Mouse (Mus musculus) limb, embryonic 12.5 days (tissue): ENCODE data around the gene Dnajc4. TPM values are rescaled to one million over a fixed set of nuclear protein-coding genes. Genes with fewer than 3 reads are reported as not detected.

Source experiments
- ATAC-seq: fragments of 200-750 bp; cut with Nextera tagmentation; 2 replicates; pipeline ENCODE4 v1.8.0; 2017; ENCODE audit warnings: low read depth, moderate TSS enrichment; ENCODE audit not compliant: insufficient number of reproducible peaks, insufficient read depth, low FRiP score, low TSS enrichment
- H3K27ac ChIP-seq: fragments of 300-500 bp; sonication (generic); 2 replicates; pipeline ENCODE4 v1.5.1; 2016; ENCODE audit warnings: mild to moderate bottlenecking, moderate library complexity
- H3K27me3 ChIP-seq: fragments of 300-500 bp; sonication (generic); 2 replicates; pipeline ENCODE4 v1.6.1; 2016; ENCODE audit warnings: mild to moderate bottlenecking, moderate library complexity
- H3K36me3 ChIP-seq: fragments of 300-500 bp; sonication (generic); 2 replicates; pipeline ENCODE4 v1.6.1; 2016; ENCODE audit warnings: mild to moderate bottlenecking, moderate library complexity
- H3K4me1 ChIP-seq: fragments of 300-500 bp; sonication (generic); replicated peaks from 2 replicates; pipeline ENCODE4 v1.6.1; 2016
- H3K4me2 ChIP-seq: fragments of 300-500 bp; sonication (generic); 2 replicates; pipeline ENCODE4 v1.6.1; 2016; ENCODE audit warnings: mild to moderate bottlenecking, moderate library complexity
- H3K4me3 ChIP-seq: fragments of 300-500 bp; sonication (generic); replicated peaks from 2 replicates; pipeline ENCODE4 v1.5.1; 2016; ENCODE audit warnings: mild to moderate bottlenecking
- H3K9ac ChIP-seq: fragments of 300-500 bp; sonication (generic); replicated peaks from 2 replicates; pipeline ENCODE4 v1.6.1; 2016; ENCODE audit warnings: mild to moderate bottlenecking, moderate library complexity
- H3K9me3 ChIP-seq: fragments of 300-500 bp; sonication (generic); 2 replicates; pipeline ENCODE4 v1.6.1; 2016; ENCODE audit warnings: mild to moderate bottlenecking, moderate library complexity
- WGBS: fragments of 180-500 bp; shearing (Covaris S2); methylation state at CpG from one replicate; pipeline ENCODE4 v1.1.7; 2016; 5-methylcytosine and 5-hydroxymethylcytosine counted together
- polyA plus RNA-seq: library from polyadenylated mRNA; unstranded; fragments of >200 nt; fragmentation: Nextera tagmentation; extraction: Ambion mirVana; gene quantifications from 2 replicates; pipeline ENCODE4 v1.2.1, GENCODE M21; 2016

The Dnajc4 gene
- polyA plus RNA-seq, 1 experiment from 2014 or later: 21.2 TPM

GRCm38 (mm10) chr19:7017541-7018457, 25.4 kb upstream of the Dnajc4 start:
- H3K27me3 ChIP-seq: no peaks in the 10 kb centered on the region
- H3K9me3 ChIP-seq: no peaks in the 10 kb centered on the region
- H3K4me1 ChIP-seq: no peaks in the 10 kb centered on the region
- ATAC-seq: no peak
- no peak overlapping the region for H3K9ac ChIP-seq
- no peak overlapping the region for H3K27ac ChIP-seq
- WGBS: 77% methylated on average over 12 of the region's 12 CpGs
- no peak overlapping the region for H3K4me3 ChIP-seq
- H3K36me3 ChIP-seq: peaks cover 76% of the 10 kb centered on the region
- H3K4me2 ChIP-seq: no peak overlapping the region

GRCm38 (mm10) chr19:7014481-7015135, 22.2 kb upstream of the Dnajc4 start:
- Histone ChIP-seq H3K36me3 (peaks cover 44% of the 10 kb centered on the region), H3K27ac (no peak overlapping the region), H3K27me3 (no peaks in the 10 kb centered on the region), H3K4me3 (no peak overlapping the region), H3K9ac (no peak overlapping the region), H3K9me3 (no peaks in the 10 kb centered on the region), H3K4me2 (no peak overlapping the region), H3K4me1 (no peaks in the 10 kb centered on the region)
- ATAC-seq: no peak
- WGBS: 92% methylated on average over 20 of the region's 20 CpGs

GRCm38 (mm10) chr19:7013984-7014383, 21.6 kb upstream of the Dnajc4 start:
- ATAC-seq: no peak
- H3K36me3 ChIP-seq: peaks cover 38% of the 10 kb centered on the region
- no peak overlapping the region for H3K4me2 ChIP-seq
- no peak overlapping the region for H3K9ac ChIP-seq
- no peaks in the 10 kb centered on the region for H3K4me1 ChIP-seq
- no peaks in the 10 kb centered on the region for H3K9me3 ChIP-seq
- no peak overlapping the region for H3K4me3 ChIP-seq
- no peak overlapping the region for H3K27ac ChIP-seq
- no peaks in the 10 kb centered on the region for H3K27me3 ChIP-seq
- 80% methylated on average over 9 of the region's 9 CpGs for WGBS

GRCm38 (mm10) chr19:7012426-7012825, 20.1 kb upstream of the Dnajc4 start:
- Histone ChIP-seq H3K4me3 (no peak overlapping the region), H3K27me3 (no peaks in the 10 kb centered on the region), H3K4me1 (no peaks in the 10 kb centered on the region), H3K27ac (no peak overlapping the region), H3K36me3 (peaks cover 23% of the 10 kb centered on the region), H3K4me2 (no peak overlapping the region), H3K9me3 (no peaks in the 10 kb centered on the region), H3K9ac (no peak overlapping the region)
- ATAC-seq: no peak
- 87% methylated on average over 4 of the region's 4 CpGs for WGBS

GRCm38 (mm10) chr19:7006892-7007593, 14.7 kb upstream of the Dnajc4 start:
- Histone ChIP-seq H3K36me3 (no peaks in the 10 kb centered on the region; the same call in 1 of the 2 replicates), H3K4me3 (no peak overlapping the region), H3K4me2 (no peak overlapping the region), H3K27ac (no peak overlapping the region), H3K27me3 (no peaks in the 10 kb centered on the region), H3K9ac (no peak overlapping the region), H3K9me3 (no peaks in the 10 kb centered on the region), H3K4me1 (no peaks in the 10 kb centered on the region)
- WGBS: 87% methylated on average over 9 of the region's 9 CpGs
- ATAC-seq: no peak

- H3K9ac ChIP-seq: no peak overlapping the region
- no peak overlapping the region for H3K27ac ChIP-seq
- H3K9me3 ChIP-seq: no peaks in the 10 kb centered on the region
- H3K4me3 ChIP-seq: no peak overlapping the region
- WGBS: 93% methylated on average over 19 of the region's 19 CpGs
- no peaks in the 10 kb centered on the region for H3K27me3 ChIP-seq
- H3K4me1 ChIP-seq: peaks cover 26% of the 10 kb centered on the region
- H3K4me2 ChIP-seq: no peak overlapping the region
- peaks cover 28% of the 10 kb centered on the region for H3K36me3 ChIP-seq
- no peak for ATAC-seq
These were observed 7.1 kb upstream of the Dnajc4 start for GRCm38 (mm10) chr19:6999360-7000063.

- ATAC-seq: no peak
- Histone ChIP-seq H3K36me3 (peaks cover 28% of the 10 kb centered on the region), H3K4me3 (no peak overlapping the region), H3K9me3 (no peaks in the 10 kb centered on the region), H3K27me3 (no peaks in the 10 kb centered on the region), H3K27ac (no peak overlapping the region), H3K4me2 (no peak overlapping the region), H3K4me1 (peaks cover 38% of the 10 kb centered on the region), H3K9ac (no peak overlapping the region)
- 87% methylated on average over 9 of the region's 9 CpGs for WGBS
These were observed 5.4 kb upstream of the Dnajc4 start for GRCm38 (mm10) chr19:6997721-6998290.

- peak within 1 kb of the TSS; percentile 74 for H3K27ac ChIP-seq
- WGBS: 1% methylated on average over 24 of the region's 24 CpGs
- ATAC-seq: no peak; the same call in 1 of the 2 replicates
These were observed 3.6 kb upstream of the Dnajc4 start, which contains the start of the genes Nudt22 and Trpt1 for GRCm38 (mm10) chr19:6996006-6996405. Nudt22 (minus strand) TSS chr19:6996117. Trpt1 (plus strand) TSS chr19:6996131.

GRCm38 (mm10) chr19:6995255-6995991, 3.1 kb upstream of the Dnajc4 start:
- peak overlapping the region; percentile 63 for H3K4me3 ChIP-seq
- ATAC-seq: no peak

More at GRCm38 (mm10) chr19:6996006-6996405, 3.6 kb upstream of the Dnajc4 start, which contains the start of the genes Nudt22 and Trpt1:
- peaks cover 47% of the 10 kb centered on the region for H3K4me1 ChIP-seq
- H3K4me2 ChIP-seq: peak within 1 kb of the TSS; percentile 86
- H3K4me3 ChIP-seq: peak within 1 kb of the TSS; percentile 63
- no peaks in the 10 kb centered on the region for H3K9me3 ChIP-seq
- H3K27me3 ChIP-seq: no peaks in the 10 kb centered on the region
- H3K9ac ChIP-seq: peak within 1 kb of the TSS; percentile 74
- peaks cover 28% of the 10 kb centered on the region for H3K36me3 ChIP-seq

GRCm38 (mm10) chr19:6994489-6994888, 2.1 kb upstream of the Dnajc4 start:
- H3K9ac ChIP-seq: no peak overlapping the region
- 85% methylated on average over 8 of the region's 8 CpGs for WGBS

More at GRCm38 (mm10) chr19:6995255-6995991, 3.1 kb upstream of the Dnajc4 start:
- 53% methylated on average over 20 of the region's 21 CpGs for WGBS
- peaks cover 27% of the 10 kb centered on the region for H3K36me3 ChIP-seq
- peak overlapping the region; percentile 74 for H3K9ac ChIP-seq
- H3K27me3 ChIP-seq: no peaks in the 10 kb centered on the region
- H3K4me2 ChIP-seq: peak overlapping the region; percentile 86
- H3K9me3 ChIP-seq: no peaks in the 10 kb centered on the region
- peaks cover 47% of the 10 kb centered on the region for H3K4me1 ChIP-seq
- peak overlapping the region; percentile 29; the same call in 1 of the 2 replicates for H3K27ac ChIP-seq

More at GRCm38 (mm10) chr19:6994489-6994888, 2.1 kb upstream of the Dnajc4 start:
- H3K27me3 ChIP-seq: no peaks in the 10 kb centered on the region
- H3K9me3 ChIP-seq: no peaks in the 10 kb centered on the region
- H3K27ac ChIP-seq: no peak overlapping the region
- H3K4me3 ChIP-seq: no peak overlapping the region; the same call in 1 of the 2 replicates
- peak overlapping the region; percentile 86 for H3K4me2 ChIP-seq
- peaks cover 18% of the 10 kb centered on the region for H3K36me3 ChIP-seq
- peaks cover 47% of the 10 kb centered on the region for H3K4me1 ChIP-seq
- no peak for ATAC-seq
